Mouse (Mus musculus) stomach, postnatal 0 days (tissue): Measurements from ENCODE around the gene Sema6d.

Experiments used
- CTCF ChIP-seq: IDR thresholded peaks from 2 replicates; pipeline ENCODE4 v1.5.1; 2016; ENCODE audit warnings: antibody characterized with exemption, low read depth, mild to moderate bottlenecking, moderate library complexity
- EP300 ChIP-seq: optimal IDR thresholded peaks from 2 replicates; pipeline ENCODE3; 2016; ENCODE audit warnings: antibody characterized with exemption

DNA sequence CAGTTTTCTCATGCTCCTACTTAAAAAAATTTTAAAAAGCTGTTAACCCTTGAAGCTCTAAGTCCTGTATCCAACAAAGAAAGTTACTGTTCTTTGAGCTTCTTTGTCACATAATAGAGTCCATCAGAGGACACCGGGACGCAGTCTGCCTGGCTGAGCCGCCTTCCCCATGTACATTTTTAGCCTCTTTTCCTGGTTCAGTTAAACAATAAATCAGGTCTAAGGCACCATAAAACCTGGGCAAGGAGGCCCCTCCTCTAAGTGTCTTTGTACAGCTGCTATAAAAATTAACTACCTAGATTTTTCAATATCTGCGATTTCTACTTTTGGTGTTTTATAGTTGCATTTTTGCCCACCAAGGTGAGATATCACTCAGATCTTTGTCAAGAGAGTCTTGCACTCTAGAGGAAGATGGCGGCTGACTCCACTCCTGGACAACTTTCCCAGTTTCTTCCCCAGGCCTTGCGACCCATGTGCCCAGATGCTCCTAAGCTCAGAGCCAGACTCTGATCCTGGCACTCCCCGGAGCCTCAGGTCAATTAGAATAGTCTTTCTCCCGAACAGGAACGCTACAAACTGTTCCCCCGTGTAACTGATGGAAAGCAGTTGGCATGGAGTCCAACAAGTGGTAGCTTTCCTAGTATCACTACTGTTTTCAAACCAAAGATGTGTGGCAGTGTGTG is 534.6 kb downstream of the Sema6d start:
- no peak for TF ChIP-seq CTCF
- no peak for TF ChIP-seq EP300
